Mouse (Mus musculus): ENCODE data around the gene 1700061G19Rik. TPM values are rescaled to one million over a fixed set of nuclear protein-coding genes. Genes with fewer than 3 reads are reported as not detected.

The 1700061G19Rik gene
- polyA plus RNA-seq, 1 experiment from 2014 or later: 0.43 TPM

- Histone ChIP-seq H3K4me3 (ENCODE audit: low read length) (no peak overlapping the region), H3K9me3 (ENCODE audit: control insufficient read depth, low read length) (no peaks in the 10 kb centered on the region), H3K27ac (ENCODE audit: low read length) (no peak overlapping the region), H3K36me3 (ENCODE audit: control insufficient read depth, insufficient read depth, low read length) (no peaks in the 10 kb centered on the region), H3K27me3 (ENCODE audit: control insufficient read depth, insufficient read depth, low read depth, low read length) (no peaks in the 10 kb centered on the region), H3K9ac (ENCODE audit: low read length) (no peak overlapping the region), H3K4me2 (ENCODE audit: low read depth, low read length) (no peak overlapping the region), H3K4me1 (replicated peaks; ENCODE audit: control insufficient read depth, insufficient read depth, low read length) (no peaks in the 10 kb centered on the region)
- peak; percentile 73; the same call in 1 of the 2 replicates for ATAC-seq (ENCODE audit: low read depth)
- WGBS: 75% methylated on average over 19 of the region's 19 CpGs
These were observed 2.1 kb downstream of the 1700061G19Rik start for GRCm38 (mm10) chr17:56877426-56877825.

GRCm38 (mm10) chr17:56883612-56884011 is 8.3 kb downstream of the 1700061G19Rik start:
- Histone ChIP-seq H3K4me2 (ENCODE audit: low read depth, low read length) (peak overlapping the region; percentile 50), H3K27ac (ENCODE audit: low read length) (no peak overlapping the region), H3K9ac (ENCODE audit: low read length) (no peak overlapping the region), H3K4me1 (replicated peaks; ENCODE audit: control insufficient read depth, insufficient read depth, low read length) (no peaks in the 10 kb centered on the region), H3K9me3 (ENCODE audit: control insufficient read depth, low read length) (no peaks in the 10 kb centered on the region), H3K4me3 (ENCODE audit: low read length) (peak overlapping the region; percentile 20), H3K27me3 (ENCODE audit: control insufficient read depth, insufficient read depth, low read depth, low read length) (no peaks in the 10 kb centered on the region), H3K36me3 (ENCODE audit: control insufficient read depth, insufficient read depth, low read length) (no peaks in the 10 kb centered on the region)
- 31% methylated on average over 17 of the region's 17 CpGs for whole genome bisulfite sequencing
- peak; percentile 56 for ATAC-seq (ENCODE audit: low read depth)

GRCm38 (mm10) chr17:56884331-56884730 is 9.1 kb downstream of the 1700061G19Rik start:
- Histone ChIP-seq H3K36me3 (ENCODE audit: control insufficient read depth, insufficient read depth, low read length) (peaks cover 3% of the 10 kb centered on the region; the same call in 1 of the 2 replicates), H3K27ac (ENCODE audit: low read length) (no peak overlapping the region), H3K4me1 (replicated peaks; ENCODE audit: control insufficient read depth, insufficient read depth, low read length) (no peaks in the 10 kb centered on the region), H3K4me2 (ENCODE audit: low read depth, low read length) (no peak overlapping the region), H3K9me3 (ENCODE audit: control insufficient read depth, low read length) (no peaks in the 10 kb centered on the region), H3K9ac (ENCODE audit: low read length) (no peak overlapping the region), H3K27me3 (ENCODE audit: control insufficient read depth, insufficient read depth, low read depth, low read length) (no peaks in the 10 kb centered on the region), H3K4me3 (ENCODE audit: low read length) (no peak overlapping the region)
- 30% methylated on average over 5 of the region's 5 CpGs for WGBS
- ATAC-seq (ENCODE audit: low read depth): peak; percentile 48; the same call in 1 of the 2 replicates

GRCm38 (mm10) chr17:56884809-56885208 is 9.5 kb downstream of the 1700061G19Rik start:
- no peaks in the 10 kb centered on the region for H3K27me3 ChIP-seq (ENCODE audit: control insufficient read depth, insufficient read depth, low read depth, low read length)
- no peak overlapping the region for H3K4me3 ChIP-seq (ENCODE audit: low read length)
- H3K9me3 ChIP-seq (ENCODE audit: control insufficient read depth, low read length): no peaks in the 10 kb centered on the region
- no peaks in the 10 kb centered on the region for H3K4me1 ChIP-seq (replicated peaks; ENCODE audit: control insufficient read depth, insufficient read depth, low read length)
- peaks cover 4% of the 10 kb centered on the region; the same call in 1 of the 2 replicates for H3K36me3 ChIP-seq (ENCODE audit: control insufficient read depth, insufficient read depth, low read length)
- no peak overlapping the region for H3K4me2 ChIP-seq (ENCODE audit: low read depth, low read length)
- 89% methylated on average over 17 of the region's 17 CpGs for WGBS
- no peak for ATAC-seq (ENCODE audit: low read depth)
- H3K9ac ChIP-seq (ENCODE audit: low read length): no peak overlapping the region
- no peak overlapping the region for H3K27ac ChIP-seq (ENCODE audit: low read length)

GRCm38 (mm10) chr17:56888050-56888449 is 12.8 kb downstream of the 1700061G19Rik start:
- Histone ChIP-seq H3K36me3 (ENCODE audit: control insufficient read depth, insufficient read depth, low read length) (peaks cover 20% of the 10 kb centered on the region), H3K4me3 (ENCODE audit: low read length) (no peak overlapping the region), H3K4me2 (ENCODE audit: low read depth, low read length) (no peak overlapping the region), H3K9me3 (ENCODE audit: control insufficient read depth, low read length) (no peaks in the 10 kb centered on the region), H3K27me3 (ENCODE audit: control insufficient read depth, insufficient read depth, low read depth, low read length) (no peaks in the 10 kb centered on the region), H3K4me1 (replicated peaks; ENCODE audit: control insufficient read depth, insufficient read depth, low read length) (no peaks in the 10 kb centered on the region), H3K27ac (ENCODE audit: low read length) (no peak overlapping the region), H3K9ac (ENCODE audit: low read length) (no peak overlapping the region)
- WGBS: 77% methylated on average over 2 of the region's 3 CpGs
- no peak for ATAC-seq (ENCODE audit: low read depth)

GRCm38 (mm10) chr17:56890018-56890417 is 14.7 kb downstream of the 1700061G19Rik start:
- Histone ChIP-seq H3K4me2 (ENCODE audit: low read depth, low read length) (no peak overlapping the region), H3K27ac (ENCODE audit: low read length) (no peak overlapping the region)

GRCm38 (mm10) chr17:56895368-56895918 is 20.2 kb downstream of the 1700061G19Rik start:
- Histone ChIP-seq H3K36me3 (ENCODE audit: control insufficient read depth, insufficient read depth, low read length) (peaks cover 50% of the 10 kb centered on the region), H3K9me3 (ENCODE audit: control insufficient read depth, low read length) (no peaks in the 10 kb centered on the region), H3K4me2 (ENCODE audit: low read depth, low read length) (no peak overlapping the region), H3K27me3 (ENCODE audit: control insufficient read depth, insufficient read depth, low read depth, low read length) (no peaks in the 10 kb centered on the region), H3K27ac (ENCODE audit: low read length) (no peak overlapping the region), H3K4me3 (ENCODE audit: low read length) (no peak overlapping the region), H3K4me1 (replicated peaks; ENCODE audit: control insufficient read depth, insufficient read depth, low read length) (no peaks in the 10 kb centered on the region), H3K9ac (ENCODE audit: low read length) (no peak overlapping the region)
- 94% methylated on average over 9 of the region's 9 CpGs for WGBS
- ATAC-seq (ENCODE audit: low read depth): no peak

More at GRCm38 (mm10) chr17:56890018-56890417, 14.7 kb downstream of the 1700061G19Rik start:
- Histone ChIP-seq H3K4me3 (ENCODE audit: low read length) (no peak overlapping the region), H3K36me3 (ENCODE audit: control insufficient read depth, insufficient read depth, low read length) (peaks cover 36% of the 10 kb centered on the region), H3K9me3 (ENCODE audit: control insufficient read depth, low read length) (no peaks in the 10 kb centered on the region), H3K27me3 (ENCODE audit: control insufficient read depth, insufficient read depth, low read depth, low read length) (no peaks in the 10 kb centered on the region), H3K4me1 (replicated peaks; ENCODE audit: control insufficient read depth, insufficient read depth, low read length) (no peaks in the 10 kb centered on the region), H3K9ac (ENCODE audit: low read length) (no peak overlapping the region)
- ATAC-seq (ENCODE audit: low read depth): no peak
- WGBS: 95% methylated on average over 2 of the region's 2 CpGs

- Histone ChIP-seq H3K27ac (ENCODE audit: low read length) (no peak overlapping the region), H3K27me3 (ENCODE audit: control insufficient read depth, insufficient read depth, low read depth, low read length) (no peaks in the 10 kb centered on the region), H3K4me1 (replicated peaks; ENCODE audit: control insufficient read depth, insufficient read depth, low read length) (no peaks in the 10 kb centered on the region), H3K9me3 (ENCODE audit: control insufficient read depth, low read length) (no peaks in the 10 kb centered on the region), H3K4me3 (ENCODE audit: low read length) (no peak overlapping the region), H3K4me2 (ENCODE audit: low read depth, low read length) (no peak overlapping the region), H3K36me3 (ENCODE audit: control insufficient read depth, insufficient read depth, low read length) (peaks cover 47% of the 10 kb centered on the region), H3K9ac (ENCODE audit: low read length) (no peak overlapping the region)
- no peak for ATAC-seq (ENCODE audit: low read depth)
- WGBS: 88% methylated on average over 6 of the region's 6 CpGs
These were observed 21.3 kb downstream of the 1700061G19Rik start for GRCm38 (mm10) chr17:56896513-56897129.

- Histone ChIP-seq H3K9me3 (ENCODE audit: control insufficient read depth, low read length) (no peaks in the 10 kb centered on the region), H3K4me3 (ENCODE audit: low read length) (no peak overlapping the region), H3K9ac (ENCODE audit: low read length) (no peak overlapping the region), H3K36me3 (ENCODE audit: control insufficient read depth, insufficient read depth, low read length) (peaks cover 46% of the 10 kb centered on the region), H3K4me2 (ENCODE audit: low read depth, low read length) (no peak overlapping the region), H3K27me3 (ENCODE audit: control insufficient read depth, insufficient read depth, low read depth, low read length) (no peaks in the 10 kb centered on the region), H3K27ac (ENCODE audit: low read length) (no peak overlapping the region), H3K4me1 (replicated peaks; ENCODE audit: control insufficient read depth, insufficient read depth, low read length) (no peaks in the 10 kb centered on the region)
- WGBS: 78% methylated on average over 7 of the region's 7 CpGs
- peak; percentile 84 for ATAC-seq (ENCODE audit: low read depth)
These were observed 22.4 kb downstream of the 1700061G19Rik start for GRCm38 (mm10) chr17:56897630-56898195.

All from lung, embryonic 16.5 days (tissue).